In the genomic region with DNA sequence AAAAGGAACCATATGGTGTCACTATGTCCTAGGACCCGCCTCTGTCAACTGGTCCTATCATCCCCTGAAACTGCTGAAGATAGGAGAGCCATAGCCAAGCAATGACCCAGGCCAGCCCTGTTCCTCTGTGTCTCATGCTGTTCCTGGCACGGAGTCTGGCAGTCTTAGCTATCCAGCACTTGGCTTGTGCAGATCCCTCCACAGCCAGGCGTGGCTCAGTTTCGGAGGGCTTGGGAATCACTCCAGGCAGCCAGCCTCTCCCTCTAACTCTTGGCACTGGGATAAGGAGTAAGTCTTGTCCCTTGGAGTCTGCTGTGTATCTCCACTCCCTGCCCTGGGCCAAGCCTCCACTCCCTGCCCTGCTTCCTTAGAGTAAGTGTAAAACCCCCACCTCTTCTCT, we compare ENCODE assay signal across 10 mouse cellular contexts. TPM values are rescaled to one million over a fixed set of nuclear protein-coding genes. Genes with fewer than 3 reads are reported as not detected.
DNase-seq lines count a peak whose midpoint lies in the region; ATAC-seq and TF ChIP-seq lines count a peak whose summit lies in the region.
"Had no signal": no experiment of that assay in that cellular context is flagged by ENCODE, and none has a peak within 500 bp of the region (broad histone marks: within the 10 kb centered on the region; RNA-seq: fewer than 3 reads in every experiment).

No protein-coding gene starts in this region.

- H3K4me2 ChIP-seq in hindbrain, postnatal 0 days (ENCODE audit: low read depth, low read length), result no peak overlapping the region
- no peak overlapping the region for H3K4me2 ChIP-seq in hindbrain, embryonic 11.5 days (replicated peaks; ENCODE audit: low read depth, low read length)

- peaks cover 11% of the 10 kb centered on the region for H3K4me1 ChIP-seq in hindbrain, postnatal 0 days (ENCODE audit: insufficient read depth, low read length)
- H3K4me1 ChIP-seq in hindbrain, embryonic 11.5 days (replicated peaks; ENCODE audit: control insufficient read depth, insufficient read depth, low read length), result peaks cover 3% of the 10 kb centered on the region; the same call in 1 of the 2 replicates

- TF ChIP-seq CTCF in hindbrain, postnatal 0 days (IDR thresholded peaks at IDR 0.05; ENCODE audit: low read depth), result no peak
- TF ChIP-seq CTCF in brain, embryonic 14.5 days (IDR thresholded peaks at IDR 0.05; ENCODE audit: borderline replicate concordance, extremely low read depth, insufficient read depth, insufficient read length), result no peak

- no peak overlapping the region for H3K4me3 ChIP-seq in hindbrain, postnatal 0 days (ENCODE audit: low read length)
- no peak overlapping the region for H3K4me3 ChIP-seq in hindbrain, embryonic 11.5 days (ENCODE audit: low read depth, low read length)
- H3K4me3 ChIP-seq: erythroblast, embryonic 14.5 days had no signal

- no peaks in the 10 kb centered on the region for H3K9me3 ChIP-seq in hindbrain, postnatal 0 days (ENCODE audit: low read length)
- H3K9me3 ChIP-seq in hindbrain, embryonic 11.5 days (ENCODE audit: control insufficient read depth, low read length), result no peaks in the 10 kb centered on the region

- H3K36me3 ChIP-seq in hindbrain, postnatal 0 days (ENCODE audit: insufficient read depth, low read length), result peaks cover 32% of the 10 kb centered on the region; the same call in 1 of the 2 replicates
- H3K36me3 ChIP-seq in hindbrain, embryonic 11.5 days (ENCODE audit: control insufficient read depth, insufficient read depth, low read length), result no peaks in the 10 kb centered on the region

- no peak overlapping the region for H3K9ac ChIP-seq in hindbrain, postnatal 0 days (replicated peaks; ENCODE audit: low read length)
- H3K9ac ChIP-seq in hindbrain, embryonic 11.5 days (ENCODE audit: low read depth, low read length), result no peak overlapping the region

- peak overlapping the region; percentile 15; the same call in 1 of the 2 replicates for H3K27ac ChIP-seq in hindbrain, postnatal 0 days
- H3K27ac ChIP-seq in hindbrain, embryonic 11.5 days (ENCODE audit: low read depth, low read length), result no peak overlapping the region

- peak; percentile 70 for ATAC-seq in hindbrain, postnatal 0 days
- ATAC-seq in hindbrain, embryonic 11.5 days (ENCODE audit: low FRiP score), result no peak
- ATAC-seq in activated CD4-positive, CD25-positive, alpha-beta regulatory T cell, adult 4 months, result no peak
- ATAC-seq in erythroid progenitor cell, adult 5-6 weeks (replicated peaks; ENCODE audit: low FRiP score, poor library complexity, severe bottlenecking), result no peak
- ATAC-seq: Patski had no signal

- TF ChIP-seq POLR2A in brain, embryonic 14.5 days (IDR thresholded peaks at IDR 0.05; ENCODE audit: borderline replicate concordance, extremely low read depth, insufficient read depth, insufficient read length, poor library complexity, severe bottlenecking), result no peak

- no peaks in the 10 kb centered on the region for H3K27me3 ChIP-seq in hindbrain, postnatal 0 days (ENCODE audit: insufficient read depth, low read length)
- no peaks in the 10 kb centered on the region for H3K27me3 ChIP-seq in hindbrain, embryonic 11.5 days (ENCODE audit: control insufficient read depth, insufficient read depth, low read length)
- H3K27me3 ChIP-seq: Patski had no signal

- WGBS in hindbrain, postnatal 0 days, result 46% methylated on average over 4 of the region's 4 CpGs
- WGBS in hindbrain, embryonic 11.5 days, result 90% methylated on average over 4 of the region's 4 CpGs

- peak; percentile 86 for DNase-seq in hindbrain, postnatal 0 days (ENCODE audit: low spot score)
- no peak for DNase-seq in hindbrain, embryonic 11.5 days (ENCODE audit: low spot score)
- peak; percentile 56 for DNase-seq in brain, embryonic 14.5 days (ENCODE audit: low read depth)
- peak; percentile 92 to 96 for DNase-seq in gastrocnemius, adult 8-10 months (ENCODE audit: low spot score in 2 of 2)
- peak; percentile 81 for DNase-seq in lung, postnatal 36 days
- DNase-seq in thymus, postnatal 36 days, result no peak

RNA-seq across cellular contexts. Expression of gene Sgsm2, which starts 30.2 kb away (rescaled TPM):
- total RNA-seq in hindbrain, postnatal 0 days (2014; rRNA removed), result 49.0 and 59.2 TPM in 2 replicates
- polyA plus RNA-seq in hindbrain, postnatal 0 days (2015; fragmentation: Nextera tagmentation; extraction: Ambion mirVana), result 21.2 and 21.3 TPM in 2 replicates
- polyA plus RNA-seq in hindbrain, embryonic 11.5 days (2014; fragmentation: Nextera tagmentation; extraction: Ambion mirVana), result 6.3 and 6.8 TPM in 2 replicates
- 52.4 and 63.2 TPM in 2 replicates for polyA plus RNA-seq in brain, embryonic 14.5 days (2012; rRNA removed)
- total RNA-seq in gastrocnemius, adult 8-10 months (2022), result 1 to 10 TPM; 1.3 to 2.0 (median 1.7) TPM
- 1 to 10 TPM; 1.6 to 2.0 TPM for polyA plus RNA-seq in activated CD4-positive, CD25-positive, alpha-beta regulatory T cell, adult 4 months (2017; shearing (Covaris generic))
- 0.84 and 1.1 TPM in 2 replicates for total RNA-seq in erythroid progenitor cell, adult 5-6 weeks (2015; ENCODE audit: low replicate concordance)
- 0.13 and 0.76 TPM in 2 replicates for total RNA-seq in erythroid progenitor cell, adult 5-6 weeks (2017; ENCODE audit: low replicate concordance)

RNA-seq across cellular contexts. Expression of gene Tsr1, which starts 31.2 kb away (rescaled TPM):
- 20.3 and 34.1 TPM in 2 replicates for total RNA-seq in hindbrain, postnatal 0 days (2014; rRNA removed)
- polyA plus RNA-seq in hindbrain, postnatal 0 days (2015; fragmentation: Nextera tagmentation; extraction: Ambion mirVana), result 21.1 and 22.0 TPM in 2 replicates
- polyA plus RNA-seq in hindbrain, embryonic 11.5 days (2014; fragmentation: Nextera tagmentation; extraction: Ambion mirVana), result 43.1 and 45.5 TPM in 2 replicates
- polyA plus RNA-seq in brain, embryonic 14.5 days (2012; rRNA removed), result 20.5 and 25.0 TPM in 2 replicates
- total RNA-seq in gastrocnemius, adult 8-10 months (2022), result 10 to 100 TPM; 26.3 to 39.2 (median 28.2) TPM
- 10 to 100 TPM; 38.4 to 39.2 TPM for polyA plus RNA-seq in activated CD4-positive, CD25-positive, alpha-beta regulatory T cell, adult 4 months (2017; shearing (Covaris generic))
- 4.7 and 11.7 TPM in 2 replicates for total RNA-seq in erythroid progenitor cell, adult 5-6 weeks (2015; ENCODE audit: low replicate concordance)
- total RNA-seq in erythroid progenitor cell, adult 5-6 weeks (2017; ENCODE audit: low replicate concordance), result 8.1 and 11.7 TPM in 2 replicates

RNA-seq across cellular contexts. Expression of gene Mnt, which starts 35.9 kb away (rescaled TPM):
- total RNA-seq in hindbrain, postnatal 0 days (2014; rRNA removed), result 18.5 and 22.8 TPM in 2 replicates
- 7.0 and 8.4 TPM in 2 replicates for polyA plus RNA-seq in hindbrain, postnatal 0 days (2015; fragmentation: Nextera tagmentation; extraction: Ambion mirVana)
- 4.8 and 5.0 TPM in 2 replicates for polyA plus RNA-seq in hindbrain, embryonic 11.5 days (2014; fragmentation: Nextera tagmentation; extraction: Ambion mirVana)
- 21.5 and 33.4 TPM in 2 replicates for polyA plus RNA-seq in brain, embryonic 14.5 days (2012; rRNA removed)
- 10 to 100 TPM in 1 of 4 experiments, 1 to 10 TPM in 3; 5.8 to 11.7 (median 7.8) TPM for total RNA-seq in gastrocnemius, adult 8-10 months (2022)
- 1 to 10 TPM; 5.4 to 6.9 TPM for polyA plus RNA-seq in activated CD4-positive, CD25-positive, alpha-beta regulatory T cell, adult 4 months (2017; shearing (Covaris generic))
- total RNA-seq in erythroid progenitor cell, adult 5-6 weeks (2015; ENCODE audit: low replicate concordance), result 3.8 and 5.4 TPM in 2 replicates
- 1.4 and 3.5 TPM in 2 replicates for total RNA-seq in erythroid progenitor cell, adult 5-6 weeks (2017; ENCODE audit: low replicate concordance)

RNA-seq across cellular contexts. Expression of gene Smg6, which starts 59.0 kb away (rescaled TPM):
- 24.9 and 27.8 TPM in 2 replicates for total RNA-seq in hindbrain, postnatal 0 days (2014; rRNA removed)
- polyA plus RNA-seq in hindbrain, postnatal 0 days (2015; fragmentation: Nextera tagmentation; extraction: Ambion mirVana), result 9.8 and 10.0 TPM in 2 replicates
- 16.7 and 20.7 TPM in 2 replicates for polyA plus RNA-seq in hindbrain, embryonic 11.5 days (2014; fragmentation: Nextera tagmentation; extraction: Ambion mirVana)
- 35.0 and 39.3 TPM in 2 replicates for polyA plus RNA-seq in brain, embryonic 14.5 days (2012; rRNA removed)
- 10 to 100 TPM; 10.3 to 13.0 (median 11.7) TPM for total RNA-seq in gastrocnemius, adult 8-10 months (2022)
- polyA plus RNA-seq in activated CD4-positive, CD25-positive, alpha-beta regulatory T cell, adult 4 months (2017; shearing (Covaris generic)), result 10 to 100 TPM; 15.3 to 15.5 TPM
- total RNA-seq in erythroid progenitor cell, adult 5-6 weeks (2015; ENCODE audit: low replicate concordance), result 49.9 and 53.7 TPM in 2 replicates
- 91.4 and 96.3 TPM in 2 replicates for total RNA-seq in erythroid progenitor cell, adult 5-6 weeks (2017; ENCODE audit: low replicate concordance)

RNA-seq across cellular contexts. Expression of gene Srr, which starts 59.1 kb away (rescaled TPM):
- total RNA-seq in hindbrain, postnatal 0 days (2014; rRNA removed), result 31.0 and 41.8 TPM in 2 replicates
- 32.9 and 36.4 TPM in 2 replicates for polyA plus RNA-seq in hindbrain, postnatal 0 days (2015; fragmentation: Nextera tagmentation; extraction: Ambion mirVana)
- polyA plus RNA-seq in hindbrain, embryonic 11.5 days (2014; fragmentation: Nextera tagmentation; extraction: Ambion mirVana), result 27.8 and 29.5 TPM in 2 replicates
- 23.3 and 33.0 TPM in 2 replicates for polyA plus RNA-seq in brain, embryonic 14.5 days (2012; rRNA removed)
- 10 to 100 TPM; 15.8 to 19.1 (median 17.0) TPM for total RNA-seq in gastrocnemius, adult 8-10 months (2022)
- polyA plus RNA-seq in activated CD4-positive, CD25-positive, alpha-beta regulatory T cell, adult 4 months (2017; shearing (Covaris generic)), result 1 to 10 TPM; 4.9 to 7.3 TPM
- total RNA-seq in erythroid progenitor cell, adult 5-6 weeks (2015; ENCODE audit: low replicate concordance), result 7.9 and 18.0 TPM in 2 replicates
- 4.7 and 6.4 TPM in 2 replicates for total RNA-seq in erythroid progenitor cell, adult 5-6 weeks (2017; ENCODE audit: low replicate concordance)

Comparison
In these comparisons a context has a peak if more than half of its experiments do, and no peak if none do; other contexts are left out.
1. DNase-seq: peak in hindbrain, postnatal 0 days (single experiment), brain, embryonic 14.5 days (single experiment), gastrocnemius, adult 8-10 months (2 of 2) and lung, postnatal 36 days (single experiment); none in hindbrain, embryonic 11.5 days (single experiment) and thymus, postnatal 36 days (0 of 2).